Mouse (Mus musculus): ENCODE data around the gene Bpifb4.

The Bpifb4 gene

GRCm38 (mm10) chr2:153937843-153938242 lies at the start of gene Bpifb4:
TSS of gene Bpifb4 (plus strand) at chr2:153938212.
- DNase-seq (ENCODE audit: low spot score in 2 of 2), result no peak

- DNase-seq (ENCODE audit: low spot score in 2 of 2), result no peak
These were observed 38.9 kb upstream of the Bpifb4 start for GRCm38 (mm10) chr2:153899111-153899510.

- DNase-seq (ENCODE audit: low spot score in 2 of 2), result no peak
These were observed 37.9 kb upstream of the Bpifb4 start, which contains the start of gene Bpifb6 for GRCm38 (mm10) chr2:153900088-153900487. TSS of gene Bpifb6 (plus strand) at chr2:153900388.

- DNase-seq (ENCODE audit: low spot score in 2 of 2), result no peak
These were observed 35.3 kb upstream of the Bpifb4 start for GRCm38 (mm10) chr2:153902726-153903125.

GRCm38 (mm10) chr2:153906626-153907025 lies 31.4 kb upstream of the Bpifb4 start:
- no peak for DNase-seq (ENCODE audit: low spot score in 2 of 2)

GRCm38 (mm10) chr2:153914151-153914550 lies 23.9 kb upstream of the Bpifb4 start:
- DNase-seq (ENCODE audit: low spot score in 2 of 2), result no peak

GRCm38 (mm10) chr2:153917930-153918329 lies 20.1 kb upstream of the Bpifb4 start, which contains the start of gene Bpifb3:
TSS of gene Bpifb3 (plus strand) at chr2:153918230.
- DNase-seq (ENCODE audit: low spot score in 2 of 2), result no peak

- no peak for DNase-seq (ENCODE audit: low spot score in 2 of 2)
These were observed 16.8 kb upstream of the Bpifb4 start for GRCm38 (mm10) chr2:153921246-153921645.

- DNase-seq (ENCODE audit: low spot score in 2 of 2), result peak; percentile 49 to 80
These were observed 8.1 kb upstream of the Bpifb4 start for GRCm38 (mm10) chr2:153929871-153930413.

- no peak for DNase-seq (ENCODE audit: low spot score in 2 of 2)
These were observed 6.9 kb upstream of the Bpifb4 start for GRCm38 (mm10) chr2:153931125-153931524.

GRCm38 (mm10) chr2:153933311-153933710 lies 4.7 kb upstream of the Bpifb4 start:
- no peak for DNase-seq (ENCODE audit: low spot score in 2 of 2)

GRCm38 (mm10) chr2:153935348-153935747 lies 2.7 kb upstream of the Bpifb4 start:
- DNase-seq (ENCODE audit: low spot score in 2 of 2), result no peak

- peak in 1 of 2 experiments; percentile 79 for DNase-seq (ENCODE audit: low spot score in 2 of 2)
These were observed 5.5 kb downstream of the Bpifb4 start for GRCm38 (mm10) chr2:153943537-153943936.

GRCm38 (mm10) chr2:153944567-153944966 lies 6.6 kb downstream of the Bpifb4 start:
- DNase-seq (ENCODE audit: low spot score in 2 of 2), result no peak

GRCm38 (mm10) chr2:153952897-153953296 lies 14.9 kb downstream of the Bpifb4 start:
- DNase-seq (ENCODE audit: low spot score in 2 of 2), result peak; percentile 35 to 76

GRCm38 (mm10) chr2:153953836-153954235 lies 15.8 kb downstream of the Bpifb4 start:
- peak; percentile 46 to 76 for DNase-seq (ENCODE audit: low spot score in 2 of 2)

- no peak for DNase-seq (ENCODE audit: low spot score in 2 of 2)
These were observed 24.9 kb downstream of the Bpifb4 start for GRCm38 (mm10) chr2:153962821-153963331.

- no peak for DNase-seq (ENCODE audit: low spot score in 2 of 2)
These were observed 25.3 kb downstream of the Bpifb4 start for GRCm38 (mm10) chr2:153963334-153963733.

GRCm38 (mm10) chr2:153970221-153970620 lies 32.2 kb downstream of the Bpifb4 start:
- no peak for DNase-seq (ENCODE audit: low spot score in 2 of 2)

- DNase-seq (ENCODE audit: low spot score in 2 of 2), result no peak
These were observed 36.6 kb downstream of the Bpifb4 start, which contains the start of gene Bpifa6 for GRCm38 (mm10) chr2:153974582-153974981. TSS of gene Bpifa6 (plus strand) at chr2:153974945.

GRCm38 (mm10) chr2:153995770-153996169 lies 57.8 kb downstream of the Bpifb4 start:
- DNase-seq (ENCODE audit: low spot score in 2 of 2), result peak; percentile 57 to 83

GRCm38 (mm10) chr2:154000501-154000900 lies 62.5 kb downstream of the Bpifb4 start:
- no peak for DNase-seq (ENCODE audit: low spot score in 2 of 2)

GRCm38 (mm10) chr2:154001056-154001455 lies 63.0 kb downstream of the Bpifb4 start:
- DNase-seq (ENCODE audit: low spot score in 2 of 2), result no peak

GRCm38 (mm10) chr2:154004456-154004855 lies 66.4 kb downstream of the Bpifb4 start:
- DNase-seq (ENCODE audit: low spot score in 2 of 2), result no peak

Data from spleen, postnatal 4 days (tissue).